Mouse (Mus musculus) forebrain, embryonic 12.5 days (tissue): ENCODE measurements around the gene Trpm2. TPM values are rescaled to one million over a fixed set of nuclear protein-coding genes. Genes with fewer than 3 reads are reported as not detected.

Experiments used
- ATAC-seq: fragments of 200-750 bp; cut with Nextera tagmentation; 2 replicates; pipeline ENCODE4 v1.8.0; 2017; ENCODE audit warnings: moderate TSS enrichment; ENCODE audit not compliant: low FRiP score
- H3K27ac ChIP-seq: fragments of 300-500 bp; sonication (generic); 2 replicates; pipeline ENCODE4 v1.5.1; 2016; ENCODE audit warnings: mild to moderate bottlenecking
- H3K27me3 ChIP-seq: fragments of 300-500 bp; sonication (generic); 2 replicates; pipeline ENCODE4 v1.6.1; 2016; ENCODE audit warnings: mild to moderate bottlenecking
- H3K36me3 ChIP-seq: fragments of 300-500 bp; sonication (generic); replicated peaks from 2 replicates; pipeline ENCODE4 v1.6.1; 2016; ENCODE audit warnings: mild to moderate bottlenecking
- H3K4me1 ChIP-seq: fragments of 300-500 bp; sonication (generic); 2 replicates; pipeline ENCODE4 v1.6.1; 2016
- H3K4me2 ChIP-seq: fragments of 300-500 bp; sonication (generic); 2 replicates; pipeline ENCODE4 v1.6.1; 2016; ENCODE audit warnings: mild to moderate bottlenecking, moderate library complexity
- H3K4me3 ChIP-seq: fragments of 300-500 bp; sonication (generic); replicated peaks from 2 replicates; pipeline ENCODE4 v1.5.1; 2016; ENCODE audit warnings: mild to moderate bottlenecking
- H3K9ac ChIP-seq: fragments of 300-500 bp; sonication (generic); 2 replicates; pipeline ENCODE4 v1.6.1; 2016; ENCODE audit warnings: mild to moderate bottlenecking
- H3K9me3 ChIP-seq: fragments of 300-500 bp; sonication (generic); 2 replicates; pipeline ENCODE4 v1.6.1; 2016
- WGBS: fragments of 180-500 bp; shearing (Covaris S2); methylation state at CpG from one replicate; pipeline ENCODE4 v1.1.7; 2016; 5-methylcytosine and 5-hydroxymethylcytosine counted together
- polyA plus RNA-seq: library from polyadenylated mRNA; unstranded; fragments of >200 nt; fragmentation: Nextera tagmentation; extraction: Ambion mirVana; gene quantifications from 2 replicates; pipeline ENCODE4 v1.2.1, GENCODE M21; 2016

Trpm2 gene
- polyA plus RNA-seq, 1 experiment from 2014 or later = 1.1 TPM

DNA sequence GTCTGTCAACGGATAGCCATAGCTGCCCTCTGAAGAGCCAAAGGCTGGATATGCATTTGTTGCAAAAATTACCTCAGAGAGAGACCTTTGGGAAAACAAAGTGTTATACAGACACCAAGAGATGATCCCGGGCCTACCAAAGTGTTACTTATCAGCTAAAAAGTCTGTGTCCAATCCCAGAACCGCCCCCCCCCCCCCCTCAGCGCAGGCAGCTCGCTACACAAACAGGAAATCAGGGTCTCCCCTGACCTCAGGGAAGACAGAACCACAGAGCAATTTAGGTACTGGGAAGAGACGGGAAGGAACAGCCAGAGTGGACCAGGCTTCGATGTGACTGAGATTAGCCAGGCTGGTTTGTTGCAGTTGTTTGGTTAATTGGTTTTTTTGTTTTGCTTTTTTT, 36.8 kb upstream of the Trpm2 start:
- Histone ChIP-seq H3K4me1 (peaks cover 33% of the 10 kb centered on the region), H3K4me2 (peak overlapping the region; percentile 22), H3K36me3 (peaks cover 15% of the 10 kb centered on the region), H3K27me3 (0 out of 2 replicates have a peak, but pooled peaks cover 2% of the 10 kb centered on the region), H3K9ac (0 out of 2 replicates have a peak overlapping the region, but pooled peaks have one; percentile 4), H3K4me3 (no peak overlapping the region), H3K9me3 (no peaks in the 10 kb centered on the region), H3K27ac (no peak overlapping the region)
- WGBS = 44% methylated on average over 7 of the region's 7 CpGs
- no peak for ATAC-seq

GRCm38 (mm10) chr10:78005791-78006438, 35.6 kb upstream of the Trpm2 start:
- H3K9me3 ChIP-seq = no peaks in the 10 kb centered on the region
- ATAC-seq = no peak
- 94% methylated on average over 4 of the region's 4 CpGs for WGBS
- no peak overlapping the region for H3K4me3 ChIP-seq
- 0 out of 2 replicates have a peak, but pooled peaks cover 2% of the 10 kb centered on the region for H3K27me3 ChIP-seq
- H3K4me1 ChIP-seq = peaks cover 33% of the 10 kb centered on the region
- no peak overlapping the region for H3K4me2 ChIP-seq
- H3K27ac ChIP-seq = no peak overlapping the region
- H3K9ac ChIP-seq = peak overlapping the region; percentile 33; the same call in 1 of the 2 replicates
- H3K36me3 ChIP-seq = peaks cover 27% of the 10 kb centered on the region

DNA sequence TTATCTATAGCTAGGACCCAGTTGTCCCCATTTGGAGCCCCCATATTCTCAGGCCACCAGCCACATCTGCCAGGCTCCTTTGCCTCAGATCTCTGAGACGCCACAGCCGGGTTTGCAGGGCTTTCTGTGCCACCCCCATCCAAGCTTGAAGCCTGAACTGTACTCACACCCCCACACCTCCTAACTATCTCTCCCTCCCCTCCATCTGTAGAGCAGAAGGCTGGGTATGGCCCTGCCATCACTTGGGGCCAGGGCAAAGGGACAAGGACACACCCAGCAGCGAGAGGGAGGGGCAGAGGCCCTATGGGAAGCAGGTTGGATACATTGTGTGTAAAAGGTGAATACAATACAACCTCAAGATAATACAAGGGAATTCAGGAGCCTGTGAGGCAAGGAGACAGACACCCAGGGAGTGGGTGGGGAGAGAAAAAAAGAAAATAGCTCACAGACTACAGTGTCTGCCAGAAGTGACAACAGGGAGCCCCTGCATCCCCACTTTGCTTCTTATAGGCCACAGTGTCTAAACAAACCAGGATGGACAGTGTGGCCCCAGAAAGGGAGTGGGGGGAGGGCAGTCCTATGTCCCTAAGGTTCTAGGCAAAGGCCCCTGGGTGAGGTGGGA, 34.2 kb upstream of the Trpm2 start:
- ATAC-seq = no peak
- Histone ChIP-seq H3K9me3 (no peaks in the 10 kb centered on the region), H3K27me3 (no peaks in the 10 kb centered on the region), H3K36me3 (peaks cover 41% of the 10 kb centered on the region), H3K4me3 (no peak overlapping the region), H3K4me2 (no peak overlapping the region), H3K27ac (no peak overlapping the region), H3K9ac (0 out of 2 replicates have a peak overlapping the region, but pooled peaks have one; percentile 2), H3K4me1 (peaks cover 33% of the 10 kb centered on the region)
- 95% methylated on average over 3 of the region's 3 CpGs for WGBS

- ATAC-seq = no peak
- WGBS = 93% methylated on average over 2 of the region's 2 CpGs
- Histone ChIP-seq H3K4me3 (no peak overlapping the region), H3K36me3 (peaks cover 63% of the 10 kb centered on the region), H3K27me3 (no peaks in the 10 kb centered on the region), H3K9me3 (no peaks in the 10 kb centered on the region), H3K27ac (no peak overlapping the region), H3K4me2 (no peak overlapping the region), H3K4me1 (peaks cover 16% of the 10 kb centered on the region), H3K9ac (no peak overlapping the region)
Measured at GRCm38 (mm10) chr10:78002316-78002715, 32.0 kb upstream of the Trpm2 start.

DNA sequence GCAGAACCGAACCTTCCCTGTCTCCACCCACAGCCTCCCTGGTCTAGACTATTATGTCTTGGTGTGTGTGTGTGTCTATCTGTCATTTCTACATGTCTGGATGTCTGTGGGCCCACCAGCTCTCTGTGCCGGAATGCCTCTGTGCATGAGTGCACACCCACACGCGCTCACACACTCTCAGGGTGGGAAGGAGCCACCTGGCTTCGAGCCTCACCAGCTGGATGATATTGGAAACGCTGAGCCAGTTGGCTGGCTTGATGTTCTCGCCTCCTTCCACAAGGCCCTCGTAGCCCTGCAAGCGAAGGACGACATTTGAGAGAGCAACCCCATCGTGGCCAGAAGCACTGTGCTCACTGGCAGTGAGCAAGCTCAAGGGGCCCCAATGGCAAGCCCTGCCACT, 31.4 kb upstream of the Trpm2 start:
- Histone ChIP-seq H3K27me3 (no peaks in the 10 kb centered on the region), H3K4me2 (no peak overlapping the region), H3K4me3 (no peak overlapping the region), H3K4me1 (peaks cover 10% of the 10 kb centered on the region), H3K9ac (no peak overlapping the region), H3K27ac (no peak overlapping the region), H3K36me3 (peaks cover 69% of the 10 kb centered on the region), H3K9me3 (no peaks in the 10 kb centered on the region)
- WGBS = 91% methylated on average over 11 of the region's 11 CpGs
- ATAC-seq = no peak

DNA sequence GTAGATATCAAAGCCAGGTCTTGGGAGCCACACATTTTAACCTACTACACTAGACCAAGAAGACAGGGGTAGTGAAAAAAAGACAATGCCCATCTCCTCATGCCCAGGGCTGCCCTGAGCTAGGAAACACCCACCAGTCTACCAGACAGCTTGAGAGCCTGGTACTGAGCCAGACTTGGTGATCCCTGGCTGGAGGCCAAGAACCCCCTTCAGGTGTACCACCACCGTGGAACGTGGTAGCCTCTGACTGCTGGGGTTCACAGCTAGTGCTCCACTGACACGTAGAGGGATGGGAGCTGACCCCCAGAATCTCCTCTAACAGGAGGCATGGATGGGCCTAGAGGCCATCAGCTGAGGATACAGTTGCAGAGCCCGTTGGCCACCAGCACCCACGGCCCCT, 29.8 kb upstream of the Trpm2 start:
- Histone ChIP-seq H3K4me3 (no peak overlapping the region), H3K27me3 (no peaks in the 10 kb centered on the region), H3K4me2 (no peak overlapping the region), H3K9ac (no peak overlapping the region), H3K9me3 (no peaks in the 10 kb centered on the region), H3K27ac (no peak overlapping the region), H3K4me1 (no peaks in the 10 kb centered on the region), H3K36me3 (peaks cover 85% of the 10 kb centered on the region)
- 88% methylated on average over 5 of the region's 5 CpGs for WGBS
- ATAC-seq = no peak

- ATAC-seq = no peak
Measured at GRCm38 (mm10) chr10:77995639-77996038, 25.3 kb upstream of the Trpm2 start.

DNA sequence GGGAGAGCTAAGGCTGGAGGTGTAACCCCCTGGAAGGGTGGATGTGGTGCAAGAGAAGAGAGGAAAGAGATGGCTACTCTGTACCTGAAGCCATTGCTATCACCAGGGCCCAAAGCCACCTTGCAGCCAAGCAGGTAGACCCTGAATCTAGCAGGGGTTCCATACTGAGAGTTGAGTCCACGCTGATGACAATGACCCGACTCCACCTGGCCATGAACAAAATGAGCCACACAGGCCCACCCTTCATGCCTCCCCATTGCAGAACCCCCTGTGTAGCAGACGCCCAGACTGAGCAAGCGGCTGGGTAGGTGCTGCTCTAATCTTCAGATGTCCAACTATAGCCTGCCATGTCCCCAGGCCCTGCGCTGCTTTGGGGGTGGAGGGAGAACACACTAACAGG, 15.4 kb upstream of the Trpm2 start:
- Histone ChIP-seq H3K36me3 (peaks cover 67% of the 10 kb centered on the region), H3K4me1 (no peaks in the 10 kb centered on the region), H3K9me3 (no peaks in the 10 kb centered on the region), H3K27me3 (no peaks in the 10 kb centered on the region), H3K4me2 (no peak overlapping the region), H3K9ac (no peak overlapping the region), H3K27ac (no peak overlapping the region), H3K4me3 (no peak overlapping the region)
- 77% methylated on average over 5 of the region's 5 CpGs for WGBS
- ATAC-seq = no peak

More at GRCm38 (mm10) chr10:77995639-77996038, 25.3 kb upstream of the Trpm2 start:
- no peak overlapping the region for H3K27ac ChIP-seq
- no peak overlapping the region for H3K9ac ChIP-seq
- WGBS = 92% methylated on average over 3 of the region's 3 CpGs
- H3K4me1 ChIP-seq = no peaks in the 10 kb centered on the region
- peaks cover 93% of the 10 kb centered on the region for H3K36me3 ChIP-seq
- H3K4me2 ChIP-seq = no peak overlapping the region
- H3K4me3 ChIP-seq = no peak overlapping the region
- H3K27me3 ChIP-seq = no peaks in the 10 kb centered on the region
- no peaks in the 10 kb centered on the region for H3K9me3 ChIP-seq

DNA sequence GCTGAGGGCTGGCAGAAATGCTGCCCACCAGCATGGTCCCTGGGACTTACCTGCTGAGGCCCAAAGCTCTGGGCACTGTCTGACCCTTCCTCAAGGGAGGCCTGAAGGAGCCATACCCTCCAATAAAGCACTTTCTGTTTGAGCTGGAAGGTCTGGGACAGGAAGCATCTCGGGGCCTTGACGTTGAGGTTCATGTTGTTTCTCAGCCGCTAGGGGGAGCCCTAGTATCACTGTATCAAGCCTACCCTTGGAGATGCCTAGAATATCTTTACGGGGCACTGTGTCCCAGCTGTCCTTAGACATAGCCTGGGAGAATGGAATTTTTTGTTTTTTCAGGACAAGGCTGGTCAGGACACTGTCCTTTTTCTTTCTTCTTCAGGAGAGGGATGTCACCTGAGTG, 14.3 kb upstream of the Trpm2 start:
- Histone ChIP-seq H3K9ac (no peak overlapping the region), H3K4me1 (no peaks in the 10 kb centered on the region), H3K27ac (no peak overlapping the region), H3K4me2 (no peak overlapping the region), H3K4me3 (no peak overlapping the region), H3K36me3 (peaks cover 56% of the 10 kb centered on the region), H3K9me3 (no peaks in the 10 kb centered on the region), H3K27me3 (no peaks in the 10 kb centered on the region)
- ATAC-seq = peak; percentile 70
- WGBS = 3% methylated on average over 4 of the region's 4 CpGs

- peak; percentile 99 for ATAC-seq
- H3K9me3 ChIP-seq = no peaks in the 10 kb centered on the region
Measured at GRCm38 (mm10) chr10:77978351-77979350, 8.3 kb upstream of the Trpm2 start, which contains the start of gene 1810043G02Rik. 1810043G02Rik (plus strand) TSS chr10:77978524.

DNA sequence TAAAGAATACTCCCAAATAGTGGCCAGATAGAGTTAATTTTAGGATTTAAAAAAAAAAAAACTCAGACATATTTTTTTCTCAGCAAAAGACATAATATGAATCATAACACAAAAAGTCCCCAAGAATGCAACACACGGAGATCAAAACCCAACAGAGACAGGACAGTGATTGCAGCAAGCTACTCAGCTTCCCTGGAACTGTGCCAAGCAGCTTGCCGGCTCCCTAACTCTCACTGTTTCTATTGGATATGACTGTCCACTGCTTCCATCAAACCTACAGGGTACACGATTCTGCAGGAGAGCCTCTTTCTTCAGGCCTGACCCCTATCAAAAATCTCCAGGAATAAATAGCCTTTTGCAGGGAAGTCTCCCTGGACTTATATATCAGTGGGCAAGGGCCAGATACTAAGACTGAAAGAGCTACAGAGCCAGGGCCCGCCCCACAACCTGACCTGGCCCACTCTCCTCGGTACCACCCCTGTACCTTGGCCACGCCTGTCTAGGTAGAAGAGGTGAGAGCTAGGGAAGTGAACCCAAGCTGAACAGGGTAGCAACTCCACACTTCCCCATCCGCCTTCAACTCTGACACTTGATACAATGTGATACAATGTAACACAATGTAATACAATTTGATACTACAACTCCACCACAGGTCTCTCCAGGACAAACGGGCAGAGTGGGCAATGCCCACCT, 6.2 kb upstream of the Trpm2 start:
- Histone ChIP-seq H3K36me3 (peaks cover 2% of the 10 kb centered on the region), H3K9ac (no peak overlapping the region), H3K9me3 (no peaks in the 10 kb centered on the region), H3K4me1 (peaks cover 8% of the 10 kb centered on the region), H3K27ac (no peak overlapping the region), H3K27me3 (no peaks in the 10 kb centered on the region), H3K4me3 (no peak overlapping the region), H3K4me2 (no peak overlapping the region)
- 81% methylated on average over 8 of the region's 8 CpGs for WGBS
- ATAC-seq = no peak

More at GRCm38 (mm10) chr10:77978351-77979350, 8.3 kb upstream of the Trpm2 start, which contains the start of gene 1810043G02Rik:
- Histone ChIP-seq H3K4me2 (peak within 1 kb of the TSS; percentile 77), H3K36me3 (peaks cover 14% of the 10 kb centered on the region), H3K27ac (peak within 1 kb of the TSS; percentile 77; the same call in 1 of the 2 replicates), H3K9ac (peak within 1 kb of the TSS; percentile 79), H3K4me1 (peaks cover 8% of the 10 kb centered on the region), H3K4me3 (peak within 1 kb of the TSS; percentile 75), H3K27me3 (no peaks in the 10 kb centered on the region)
- WGBS = 1% methylated on average over 55 of the region's 57 CpGs
